Mouse (Mus musculus) CH12.LX (cell line): ENCODE measurements around the gene Rnf145.

Source experiments
- CTCF ChIP-seq, 2 experiments: IDR thresholded peaks in 1 of 2; conservative IDR thresholded peaks in 1 of 2; 2 replicates each; pipeline ENCODE4 v1.5.1; 2011 to 2012; ENCODE audit warnings: low read depth in 2 of 2, low read length in 2 of 2, improper control_type of control experiment in 1 of 2, inconsistent platforms in 1 of 2, mild to moderate bottlenecking in 1 of 2, moderate library complexity in 1 of 2
- EP300 ChIP-seq: IDR thresholded peaks from 2 replicates; pipeline ENCODE4 v1.6.1; 2011; ENCODE audit warnings: low read length, improper control_type of control experiment
- GABPA ChIP-seq: IDR thresholded peaks from 2 replicates; pipeline ENCODE4 v1.6.1; 2012; ENCODE audit warnings: low read depth, low read length, improper control_type of control experiment, inconsistent platforms; ENCODE audit not compliant: insufficient replicate concordance
- KAT2A ChIP-seq: IDR thresholded peaks from 2 replicates; pipeline ENCODE4 v1.6.1; 2012; ENCODE audit warnings: low read length, improper control_type of control experiment, inconsistent platforms; ENCODE audit not compliant: insufficient replicate concordance
- MAX ChIP-seq: IDR thresholded peaks from 2 replicates; pipeline ENCODE4 v1.6.1; 2011; ENCODE audit warnings: low read length, improper control_type of control experiment
- POLR2A ChIP-seq: IDR thresholded peaks from 2 replicates; pipeline ENCODE4 v1.6.1; 2011; ENCODE audit warnings: low read depth, mild to moderate bottlenecking, improper control_type of control experiment, low read length
- TBP ChIP-seq: conservative IDR thresholded peaks from 2 replicates; pipeline ENCODE4 v1.6.1; 2011; ENCODE audit warnings: low read depth, low read length, improper control_type of control experiment
- TCF12 ChIP-seq: IDR thresholded peaks from 2 replicates; pipeline ENCODE4 v1.6.1; 2014; ENCODE audit warnings: low read depth, mild to moderate bottlenecking, inconsistent platforms, low read length, improper control_type of control experiment
- ZC3H11A ChIP-seq: IDR thresholded peaks from 2 replicates; pipeline ENCODE4 v1.6.1; 2012; ENCODE audit warnings: low read depth, mild to moderate bottlenecking, inconsistent platforms, low read length, improper control_type of control experiment

GRCm38 (mm10) chr11:44504761-44505160, 14.0 kb upstream of the Rnf145 start:
- no peak for TF ChIP-seq KAT2A
- no peak for TF ChIP-seq TBP
- TF ChIP-seq POLR2A: no peak
- no peak for TF ChIP-seq ZC3H11A
- no peak for TF ChIP-seq CTCF (conservative IDR thresholded peaks at IDR 0.05 in 1 of 2, IDR thresholded peaks at IDR 0.05 in 1 of 2; ENCODE audit: low read depth in 2 of 2, low read length in 2 of 2)
- no peak for TF ChIP-seq TCF12
- peak; percentile 23; the same call in 1 of the 2 replicates for TF ChIP-seq MAX
- TF ChIP-seq GABPA: no peak
- no peak; the same call in 1 of the 2 replicates for TF ChIP-seq EP300
